In genomic region chr1:172024140-172024895, GRCm38 (mm10) we compare ENCODE assay signal across 14 mouse cellular contexts. TPM values are rescaled to one million over a fixed set of nuclear protein-coding genes. Genes with fewer than 3 reads are reported as not detected.
DNase-seq lines count a peak whose midpoint lies in the region; ATAC-seq and TF ChIP-seq lines count a peak whose summit lies in the region.
"Had no signal": no experiment of that assay in that cellular context is flagged by ENCODE, and none has a peak within 500 bp of the region (broad histone marks: within the 10 kb centered on the region; RNA-seq: fewer than 3 reads in every experiment).

No protein-coding gene starts in this region.

- WGBS in lung, embryonic 14.5 days, result 59% methylated on average over 9 of the region's 9 CpGs
- 11% methylated on average over 9 of the region's 9 CpGs for WGBS in forebrain, embryonic 12.5 days
- 50% methylated on average over 9 of the region's 9 CpGs for WGBS in limb, embryonic 13.5 days
- WGBS in stomach, embryonic 15.5 days, result 56% methylated on average over 9 of the region's 9 CpGs

- ATAC-seq in lung, embryonic 14.5 days (ENCODE audit: insufficient read depth), result no peak
- no peak for ATAC-seq in forebrain, embryonic 12.5 days (ENCODE audit: low FRiP score)
- ATAC-seq in limb, embryonic 13.5 days (ENCODE audit: low FRiP score, low read depth), result no peak
- ATAC-seq in stomach, embryonic 15.5 days (ENCODE audit: insufficient read depth, low FRiP score, low read depth), result no peak

- no peaks in the 10 kb centered on the region for H3K9me3 ChIP-seq in lung, embryonic 14.5 days (ENCODE audit: low read depth, low read length)
- H3K9me3 ChIP-seq in forebrain, embryonic 12.5 days, result no peaks in the 10 kb centered on the region
- no peaks in the 10 kb centered on the region for H3K9me3 ChIP-seq in limb, embryonic 13.5 days
- H3K9me3 ChIP-seq in stomach, embryonic 15.5 days, result no peaks in the 10 kb centered on the region
- H3K9me3 ChIP-seq: megakaryocyte, embryonic 14.5 days had no signal

- peak overlapping the region; percentile 72 for H3K4me2 ChIP-seq in lung, embryonic 14.5 days
- peak overlapping the region; percentile 97 for H3K4me2 ChIP-seq in forebrain, embryonic 12.5 days
- H3K4me2 ChIP-seq in limb, embryonic 13.5 days (replicated peaks), result peak overlapping the region; percentile 67
- H3K4me2 ChIP-seq in stomach, embryonic 15.5 days, result peak overlapping the region; percentile 19; the same call in 1 of the 2 replicates

- no peaks in the 10 kb centered on the region for H3K27me3 ChIP-seq in lung, embryonic 14.5 days (ENCODE audit: insufficient read depth, low read length)
- H3K27me3 ChIP-seq in forebrain, embryonic 12.5 days, result no peaks in the 10 kb centered on the region
- H3K27me3 ChIP-seq in limb, embryonic 13.5 days, result no peaks in the 10 kb centered on the region
- no peaks in the 10 kb centered on the region for H3K27me3 ChIP-seq in stomach, embryonic 15.5 days (replicated peaks)

- no peak overlapping the region for H3K27ac ChIP-seq in lung, embryonic 14.5 days (ENCODE audit: low read depth)
- H3K27ac ChIP-seq in forebrain, embryonic 12.5 days, result peak overlapping the region; percentile 98
- no peak overlapping the region for H3K27ac ChIP-seq in limb, embryonic 13.5 days
- H3K27ac ChIP-seq in stomach, embryonic 15.5 days, result no peak overlapping the region

- H3K9ac ChIP-seq in lung, embryonic 14.5 days, result no peak overlapping the region
- H3K9ac ChIP-seq in forebrain, embryonic 12.5 days, result peak overlapping the region; percentile 97
- H3K9ac ChIP-seq in limb, embryonic 13.5 days, result peak overlapping the region; percentile 95; the same call in 1 of the 2 replicates
- H3K9ac ChIP-seq in stomach, embryonic 15.5 days, result no peak overlapping the region

- H3K4me3 ChIP-seq in lung, embryonic 14.5 days (ENCODE audit: low read depth, low read length), result no peak overlapping the region
- H3K4me3 ChIP-seq in forebrain, embryonic 12.5 days (replicated peaks), result peak overlapping the region; percentile 92
- H3K4me3 ChIP-seq in limb, embryonic 13.5 days, result peak overlapping the region; percentile 90; the same call in 1 of the 2 replicates
- H3K4me3 ChIP-seq in stomach, embryonic 15.5 days (replicated peaks), result no peak overlapping the region
- H3K4me3 ChIP-seq: megakaryocyte, embryonic 14.5 days had no signal

- H3K36me3 ChIP-seq in lung, embryonic 14.5 days (ENCODE audit: insufficient read depth), result peaks cover 3% of the 10 kb centered on the region; the same call in 1 of the 2 replicates
- peaks cover 27% of the 10 kb centered on the region for H3K36me3 ChIP-seq in forebrain, embryonic 12.5 days (replicated peaks)
- peaks cover 17% of the 10 kb centered on the region; the same call in 1 of the 2 replicates for H3K36me3 ChIP-seq in limb, embryonic 13.5 days
- no peaks in the 10 kb centered on the region for H3K36me3 ChIP-seq in stomach, embryonic 15.5 days

- DNase-seq in lung, embryonic 14.5 days, result no peak
- DNase-seq in lung, postnatal 14 days, result no peak
- no peak for DNase-seq in gastrocnemius, adult 18-20 months (ENCODE audit: low spot score)
- DNase-seq in adrenal gland, postnatal 4 days (ENCODE audit: low spot score in 2 of 2), result no peak
- DNase-seq in spleen, postnatal 14 days (ENCODE audit: low spot score in 2 of 2), result no peak
- DNase-seq: adrenal gland, adult 8-10 months; kidney, adult 18-20 months; liver had no signal

- no peak for TF ChIP-seq CTCF in lung, embryonic 14.5 days (IDR thresholded peaks at IDR 0.05; ENCODE audit: low read depth)

- H3K4me1 ChIP-seq in lung, embryonic 14.5 days (ENCODE audit: insufficient read depth), result peaks cover 12% of the 10 kb centered on the region; the same call in 1 of the 2 replicates
- peaks cover 83% of the 10 kb centered on the region for H3K4me1 ChIP-seq in forebrain, embryonic 12.5 days
- peaks cover 70% of the 10 kb centered on the region for H3K4me1 ChIP-seq in limb, embryonic 13.5 days
- peaks cover 30% of the 10 kb centered on the region for H3K4me1 ChIP-seq in stomach, embryonic 15.5 days

RNA-seq across cellular contexts. Expression of gene Vangl2, which starts 3.9 kb away (rescaled TPM):
- 17.1 TPM in 2 replicates for polyA plus RNA-seq in lung, embryonic 14.5 days (2014; fragmentation: Nextera tagmentation; extraction: Ambion mirVana)
- 61.9 and 63.2 TPM in 2 replicates for polyA plus RNA-seq in forebrain, embryonic 12.5 days (2016; fragmentation: Nextera tagmentation; extraction: Ambion mirVana)
- 20.7 and 20.8 TPM in 2 replicates for polyA plus RNA-seq in limb, embryonic 13.5 days (2015; fragmentation: Nextera tagmentation; extraction: Ambion mirVana)
- 9.9 and 11.3 TPM in 2 replicates for polyA plus RNA-seq in stomach, embryonic 15.5 days (2015; fragmentation: Nextera tagmentation; extraction: Ambion mirVana)
- under 1 TPM; 0.34 to 0.55 TPM for total RNA-seq in gastrocnemius, adult 18-20 months (2021)
- 10 to 100 TPM; 16.2 to 18.7 TPM for total RNA-seq in adrenal gland, postnatal 4 days (2021)

RNA-seq across cellular contexts. Expression of gene Nhlh1, which starts 33.1 kb away (rescaled TPM):
- not detected in 2 replicates for polyA plus RNA-seq in lung, embryonic 14.5 days (2014; fragmentation: Nextera tagmentation; extraction: Ambion mirVana)
- 9.0 and 9.8 TPM in 2 replicates for polyA plus RNA-seq in forebrain, embryonic 12.5 days (2016; fragmentation: Nextera tagmentation; extraction: Ambion mirVana)
- not detected in 2 replicates for polyA plus RNA-seq in limb, embryonic 13.5 days (2015; fragmentation: Nextera tagmentation; extraction: Ambion mirVana)
- not detected in 2 replicates for polyA plus RNA-seq in stomach, embryonic 15.5 days (2015; fragmentation: Nextera tagmentation; extraction: Ambion mirVana)
- total RNA-seq in gastrocnemius, adult 18-20 months (2021), result not detected
- total RNA-seq in adrenal gland, postnatal 4 days (2021), result under 1 TPM in 1 of 2 experiments, not detected in 1; 0.31 TPM
- total RNA-seq: adrenal gland, adult 8-10 months; gastrocnemius, postnatal 36 days had no signal
- polyA plus RNA-seq: thymus, postnatal 0 days had no signal

RNA-seq across cellular contexts. Expression of gene Copa, which starts 58.0 kb away (rescaled TPM):
- polyA plus RNA-seq in lung, embryonic 14.5 days (2014; fragmentation: Nextera tagmentation; extraction: Ambion mirVana), result 218 and 226 TPM in 2 replicates
- 199 and 222 TPM in 2 replicates for polyA plus RNA-seq in forebrain, embryonic 12.5 days (2016; fragmentation: Nextera tagmentation; extraction: Ambion mirVana)
- polyA plus RNA-seq in limb, embryonic 13.5 days (2015; fragmentation: Nextera tagmentation; extraction: Ambion mirVana), result 247 and 281 TPM in 2 replicates
- polyA plus RNA-seq in stomach, embryonic 15.5 days (2015; fragmentation: Nextera tagmentation; extraction: Ambion mirVana), result 190 and 220 TPM in 2 replicates
- 10 to 100 TPM; 85.8 to 86.6 TPM for total RNA-seq in gastrocnemius, adult 18-20 months (2021)
- total RNA-seq in adrenal gland, postnatal 4 days (2021), result 100 to 1,000 TPM; 187 to 205 TPM

RNA-seq across cellular contexts. Expression of gene Ncstn, which starts 58.3 kb away (rescaled TPM):
- polyA plus RNA-seq in lung, embryonic 14.5 days (2014; fragmentation: Nextera tagmentation; extraction: Ambion mirVana), result 131 and 133 TPM in 2 replicates
- polyA plus RNA-seq in forebrain, embryonic 12.5 days (2016; fragmentation: Nextera tagmentation; extraction: Ambion mirVana), result 107 and 111 TPM in 2 replicates
- polyA plus RNA-seq in limb, embryonic 13.5 days (2015; fragmentation: Nextera tagmentation; extraction: Ambion mirVana), result 102 and 107 TPM in 2 replicates
- 114 and 133 TPM in 2 replicates for polyA plus RNA-seq in stomach, embryonic 15.5 days (2015; fragmentation: Nextera tagmentation; extraction: Ambion mirVana)
- total RNA-seq in gastrocnemius, adult 18-20 months (2021), result 10 to 100 TPM; 24.7 to 24.8 TPM
- 100 to 1,000 TPM; 148 to 154 TPM for total RNA-seq in adrenal gland, postnatal 4 days (2021)

Comparison
In these comparisons a context has a peak if more than half of its experiments do, and no peak if none do; other contexts are left out.
1. H3K4me2 ChIP-seq: peak in every context shown above with its lines; median percentile 97 in forebrain, embryonic 12.5 days; 72 in lung, embryonic 14.5 days; 67 in limb, embryonic 13.5 days; 19 in stomach, embryonic 15.5 days.
2. H3K4me3 ChIP-seq: peak in forebrain, embryonic 12.5 days (single experiment) and limb, embryonic 13.5 days (single experiment); none in lung, embryonic 14.5 days (single experiment) and stomach, embryonic 15.5 days (single experiment).
3. H3K9ac ChIP-seq: peak in forebrain, embryonic 12.5 days (single experiment) and limb, embryonic 13.5 days (single experiment); none in lung, embryonic 14.5 days (single experiment) and stomach, embryonic 15.5 days (single experiment).